Mouse (Mus musculus) retina, adult 2 months (tissue): ENCODE measurements around the gene Ankrd34a.
"Not testable (repeated sequence)": the region's sequence is repeated elsewhere in the genome, so short reads cannot be mapped to it uniquely, and the experiment has no call there.

Source experiments
- DNase-seq: peaks from one replicate; pipeline ENCODE4 v3.0.0-alpha.2; 2012; ENCODE audit warnings: low read depth, low spot score

Gene Ankrd34a

DNA sequence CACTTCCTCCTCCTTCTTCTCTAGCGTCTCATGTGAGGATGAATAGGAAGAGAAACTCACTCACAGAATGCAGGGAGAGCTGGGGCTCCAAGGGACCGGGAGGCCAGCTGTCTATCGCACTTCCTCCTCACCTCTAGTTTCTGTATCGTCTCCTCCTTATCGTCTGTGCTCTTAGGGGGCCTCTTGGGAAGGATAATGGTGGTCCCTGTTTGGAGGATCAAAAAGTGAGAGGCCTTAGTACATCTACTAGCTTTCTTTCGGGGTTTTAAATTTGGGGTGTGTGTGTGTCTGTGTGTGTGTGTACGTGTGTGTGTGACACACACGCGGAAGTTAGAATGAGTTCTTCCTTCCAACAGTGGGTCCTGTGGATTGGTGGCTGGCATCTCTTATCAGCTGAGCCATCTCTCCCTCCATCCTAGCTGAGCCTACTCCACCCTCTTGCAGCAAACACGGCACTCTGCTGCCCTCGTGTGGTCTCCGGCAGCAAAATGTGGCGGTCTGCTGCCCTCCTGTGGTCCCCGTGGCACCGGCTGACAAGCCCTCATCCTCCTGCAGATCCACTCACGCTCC lies 16.5 kb upstream of the Ankrd34a start:
- DNase-seq = peak; percentile 86

- no peak for DNase-seq
Observed at GRCm38 (mm10) chr3:96581141-96581540, 15.3 kb upstream of the Ankrd34a start.

- DNase-seq = no peak
Observed at GRCm38 (mm10) chr3:96581771-96582515, 14.5 kb upstream of the Ankrd34a start.

DNA sequence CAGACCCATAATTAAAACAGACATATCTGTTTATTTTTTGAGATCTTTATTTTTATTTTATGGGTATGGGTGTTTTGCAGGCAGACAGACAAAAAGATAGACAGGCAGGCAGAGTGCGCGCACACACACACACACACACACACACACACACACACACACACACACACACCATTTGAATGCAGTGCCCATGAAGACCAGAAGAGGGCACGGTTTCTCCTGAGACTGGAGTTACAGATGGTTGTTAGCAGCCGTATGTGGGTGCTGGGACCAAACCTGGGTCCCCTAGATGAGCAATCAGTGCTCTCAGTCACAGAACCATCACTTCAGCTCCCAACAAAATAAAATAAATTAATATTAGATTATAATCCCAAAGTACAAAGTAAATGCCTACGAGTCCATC lies 13.1 kb upstream of the Ankrd34a start:
- DNase-seq = no peak

- no peak for DNase-seq
Observed at GRCm38 (mm10) chr3:96590657-96591056, 5.8 kb upstream of the Ankrd34a start.

GRCm38 (mm10) chr3:96593374-96593773 lies 3.1 kb upstream of the Ankrd34a start:
- no peak for DNase-seq

DNA sequence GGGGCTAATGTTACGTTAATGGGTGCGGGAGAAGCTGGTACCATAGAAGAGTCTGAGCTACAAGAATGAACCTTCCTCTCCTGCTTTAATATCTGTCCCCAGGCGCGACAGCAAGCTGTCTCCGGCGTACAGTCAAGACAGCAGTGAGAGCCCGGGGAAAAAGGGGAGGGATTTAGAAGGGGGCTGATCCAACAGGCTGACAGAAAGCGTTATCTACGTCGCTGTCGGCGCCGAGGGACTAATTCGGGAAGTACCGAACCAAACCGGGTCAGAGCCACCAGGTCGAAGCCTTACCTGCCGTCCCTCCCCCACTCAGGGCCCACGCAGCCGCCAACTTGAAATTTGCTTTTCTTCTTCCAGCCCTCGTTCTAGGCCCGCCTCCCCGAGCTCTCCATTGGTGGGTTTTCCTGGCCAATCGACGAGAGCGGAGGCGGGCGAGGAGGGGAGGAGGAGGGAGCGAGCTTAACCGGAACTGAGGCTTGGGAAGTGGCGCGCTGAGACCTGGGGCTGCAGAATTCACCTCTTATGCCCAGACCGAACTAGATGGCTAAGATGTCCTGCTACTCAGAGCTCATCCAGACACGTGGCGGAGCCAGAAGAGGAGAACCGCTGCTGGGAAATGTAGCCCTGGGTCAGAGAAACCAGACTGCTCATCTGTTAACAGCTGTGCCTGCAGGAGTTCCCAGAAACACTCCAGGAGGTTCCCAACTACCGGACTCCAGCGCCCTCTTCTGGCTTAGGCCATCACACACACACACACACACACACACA lies 2.5 kb upstream of the Ankrd34a start, which contains the start of gene Polr3gl:
TSS of gene Polr3gl (minus strand) at position 392 of the 771 bp plus-strand sequence.
- DNase-seq = peak; percentile 81

DNA sequence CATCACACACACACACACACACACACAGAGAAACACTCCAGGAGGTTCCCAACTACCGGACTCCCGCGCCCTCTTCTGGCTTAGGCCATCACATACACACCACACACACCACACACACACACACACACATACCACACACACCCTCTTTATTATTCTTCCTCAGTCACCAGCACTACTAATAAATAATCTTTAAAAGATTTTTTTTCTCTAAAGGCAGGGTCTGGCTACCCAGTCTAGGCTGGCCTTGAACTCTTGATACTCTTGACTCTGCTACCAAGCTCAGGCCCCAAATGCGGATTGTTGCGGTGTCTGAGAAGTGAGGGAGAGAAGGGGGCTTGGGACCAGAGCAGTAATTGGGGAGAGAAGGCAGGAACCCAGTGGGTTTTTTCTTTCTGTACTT lies 1.6 kb upstream of the Ankrd34a start:
- DNase-seq = no peak

GRCm38 (mm10) chr3:96595661-96596060 lies 775 bp upstream of the Ankrd34a start:
- DNase-seq = no peak

GRCm38 (mm10) chr3:96596855-96597254 lies 419 bp downstream of the Ankrd34a start:
- no peak for DNase-seq

DNA sequence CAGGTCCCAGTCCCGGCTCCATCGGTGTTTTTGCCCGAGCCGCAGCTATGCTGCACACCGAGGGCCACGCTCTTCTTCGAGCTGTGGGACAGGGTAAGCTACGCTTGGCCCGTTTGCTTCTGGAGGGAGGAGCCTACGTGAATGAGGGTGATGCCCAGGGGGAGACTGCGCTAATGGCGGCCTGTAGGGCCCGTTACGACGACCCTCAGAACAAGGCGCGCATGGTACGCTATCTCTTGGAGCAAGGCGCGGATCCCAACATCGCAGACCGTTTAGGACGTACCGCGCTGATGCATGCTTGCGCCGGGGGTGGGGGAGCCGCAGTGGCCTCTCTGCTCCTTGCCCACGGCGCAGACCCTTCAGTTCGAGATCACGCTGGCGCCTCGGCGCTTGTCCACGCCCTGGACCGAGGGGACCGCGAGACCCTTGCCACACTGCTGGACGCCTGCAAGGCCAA lies 1.0 kb downstream of the Ankrd34a start:
- DNase-seq = no peak

- no peak for DNase-seq
Observed at GRCm38 (mm10) chr3:96598156-96599068, 2.0 kb downstream of the Ankrd34a start.

GRCm38 (mm10) chr3:96599069-96599393 lies 2.6 kb downstream of the Ankrd34a start:
- DNase-seq = no peak

DNA sequence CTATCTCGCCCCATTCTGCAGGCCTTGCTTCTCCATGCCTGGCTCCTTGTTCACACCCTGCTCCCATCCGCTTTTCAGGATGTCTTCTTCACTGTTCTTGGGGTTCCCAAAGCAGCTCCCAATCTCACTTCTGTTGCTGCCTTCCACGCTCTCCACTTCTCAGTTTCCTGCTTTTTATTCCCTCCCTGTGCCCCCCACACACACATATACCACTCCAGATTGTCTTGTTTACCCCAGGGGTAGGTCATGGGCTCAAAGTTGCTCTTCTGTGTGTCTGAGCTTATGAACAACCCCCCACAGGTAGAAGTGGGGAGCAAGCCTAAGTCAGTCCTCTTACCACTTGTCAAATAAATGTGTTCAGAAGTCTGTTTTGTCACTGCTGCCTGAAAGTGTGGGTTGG lies 3.0 kb downstream of the Ankrd34a start:
- DNase-seq = no peak

DNA sequence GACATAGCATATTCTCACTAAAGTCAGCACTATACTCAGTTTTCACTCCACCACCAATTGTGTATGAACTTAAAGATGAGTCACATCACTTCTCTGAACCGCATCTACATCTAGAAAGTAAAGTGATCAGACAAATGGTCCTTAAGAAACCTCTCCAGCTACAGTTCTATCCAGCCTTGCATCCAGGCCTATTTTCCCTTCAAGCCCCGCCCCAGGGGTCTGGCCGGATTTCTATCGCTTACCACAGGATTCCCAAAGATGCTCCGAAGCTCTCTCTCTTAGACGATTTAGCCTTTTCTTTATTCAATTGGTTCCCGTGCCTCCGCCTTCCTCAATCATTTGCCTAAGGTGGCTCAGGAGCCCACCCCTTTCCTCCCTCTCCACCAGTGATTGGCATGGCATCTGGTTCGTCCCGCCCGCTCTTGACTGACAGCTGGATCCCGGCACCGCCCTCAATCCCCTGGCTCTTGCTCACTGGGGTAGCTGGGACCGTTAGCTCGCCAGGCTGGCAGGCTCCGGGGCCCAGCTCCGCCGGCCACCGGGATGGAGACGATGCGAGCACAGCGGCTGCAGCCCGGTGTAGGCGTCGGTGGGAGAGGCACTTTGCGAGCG lies 4.3 kb downstream of the Ankrd34a start, which contains the start of gene Lix1l:
TSS of gene Lix1l (plus strand) at position 511 of the 612 bp plus-strand sequence.
- peak; percentile 79 for DNase-seq

DNA sequence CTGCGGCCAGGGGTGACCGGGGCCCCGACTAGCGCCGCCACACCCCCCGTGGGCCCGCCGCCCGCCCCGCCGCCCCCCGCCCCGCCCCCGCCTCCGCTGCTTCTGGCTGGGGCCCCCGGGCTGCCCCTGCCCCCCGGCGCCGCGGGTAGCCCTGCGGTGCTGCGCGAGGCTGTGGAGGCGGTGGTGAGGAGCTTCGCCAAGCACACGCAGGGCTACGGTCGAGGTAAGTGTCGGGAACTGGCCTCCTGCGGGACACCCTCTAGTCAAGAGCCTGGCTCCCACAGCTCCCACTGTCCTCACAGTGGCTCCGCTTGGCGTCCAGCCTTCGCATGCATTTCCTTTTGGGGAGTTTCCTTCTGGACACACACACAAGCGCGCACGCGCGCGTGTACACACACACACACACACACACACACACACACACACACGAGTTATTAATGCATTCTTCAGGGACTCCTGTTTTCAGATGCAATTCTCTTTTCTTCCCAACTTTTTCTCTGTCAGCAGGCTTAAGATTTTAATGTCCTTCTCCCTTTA lies 4.9 kb downstream of the Ankrd34a start:
- no peak for DNase-seq

DNA sequence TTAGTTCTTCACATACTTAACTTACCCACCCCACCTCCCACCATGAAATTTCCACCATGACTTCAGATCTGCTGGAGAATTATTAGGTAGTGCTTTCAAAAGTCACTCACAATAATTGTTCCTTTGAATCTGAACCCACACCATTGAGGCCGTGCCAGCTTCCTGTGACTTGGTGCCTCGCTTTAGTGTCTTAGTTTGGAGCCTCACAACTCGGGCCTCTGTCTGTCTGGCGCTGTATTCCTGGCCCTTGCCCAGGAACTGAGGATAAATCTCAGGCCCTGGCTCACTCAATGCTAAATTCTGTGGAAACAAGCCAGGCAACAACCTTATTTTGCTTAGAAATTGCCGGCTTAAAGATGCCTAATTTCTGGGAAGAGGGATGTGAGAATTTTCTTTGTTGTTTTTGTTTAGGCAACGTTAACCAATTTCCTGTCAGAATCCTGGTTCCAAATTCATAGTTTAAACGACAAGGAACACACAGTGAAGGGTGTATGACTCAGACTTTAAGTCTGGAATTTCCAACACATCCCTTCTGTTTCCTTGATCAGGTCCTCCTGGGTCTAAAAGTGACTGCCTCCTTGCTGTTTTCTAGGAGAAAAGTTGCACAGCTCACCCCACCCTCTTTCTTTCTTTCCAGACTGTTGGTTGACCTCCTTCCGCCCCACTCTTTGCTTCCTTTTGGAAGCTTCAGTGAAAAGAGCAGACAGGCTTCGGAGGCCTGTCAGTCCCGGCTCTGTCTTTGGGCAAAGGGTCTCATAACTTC lies 5.7 kb downstream of the Ankrd34a start:
- no peak for DNase-seq

DNA sequence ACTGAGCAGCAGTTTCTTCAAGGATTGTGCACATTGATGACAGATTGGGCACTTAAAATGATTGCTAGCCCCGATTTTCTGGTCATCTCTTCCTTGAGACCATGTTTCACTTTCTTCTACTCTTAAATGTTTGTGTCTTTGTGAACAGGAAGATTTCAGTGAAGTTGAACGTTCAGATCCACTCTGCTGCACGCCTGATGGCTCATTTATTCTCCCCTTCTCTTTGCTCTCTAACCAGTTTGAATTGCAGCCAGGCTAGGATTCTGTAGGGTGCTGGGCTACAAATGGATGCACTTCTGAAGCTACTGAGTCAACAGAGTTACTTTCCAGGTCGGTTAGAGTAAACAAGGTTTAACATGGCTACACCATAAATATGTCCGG lies 6.3 kb downstream of the Ankrd34a start:
- DNase-seq = no peak

GRCm38 (mm10) chr3:96603311-96603710 lies 6.9 kb downstream of the Ankrd34a start:
- no peak for DNase-seq

GRCm38 (mm10) chr3:96606007-96606406 lies 9.6 kb downstream of the Ankrd34a start:
- DNase-seq = not testable (repeated sequence)
